Mouse (Mus musculus): ENCODE data around the gene Exoc3l2. TPM values are rescaled to one million over a fixed set of nuclear protein-coding genes. Genes with fewer than 3 reads are reported as not detected.

The Exoc3l2 gene
- polyA plus RNA-seq, 1 experiment from 2014 or later: 0.97 TPM

- H3K27me3 ChIP-seq (ENCODE audit: control insufficient read depth, insufficient read depth, low read length): no peaks in the 10 kb centered on the region; the same call in 1 of the 2 replicates
- H3K4me3 ChIP-seq (ENCODE audit: low read depth, low read length): no peak overlapping the region
- TF ChIP-seq EP300 (optimal IDR thresholded peaks at IDR 0.05) (no peak), CTCF (IDR thresholded peaks at IDR 0.05; ENCODE audit: low read depth) (no peak)
- H3K9me3 ChIP-seq (ENCODE audit: control insufficient read depth, low read length): no peaks in the 10 kb centered on the region
- DNase-seq (ENCODE audit: low spot score) (no peak), ATAC-seq (ENCODE audit: low FRiP score, low TSS enrichment) (no peak)
- H3K27ac ChIP-seq (replicated peaks): no peak overlapping the region
- H3K4me2 ChIP-seq (replicated peaks; ENCODE audit: low read depth): peak overlapping the region; percentile 14; the same call in 1 of the 2 replicates
- H3K4me1 ChIP-seq (replicated peaks; ENCODE audit: control insufficient read depth, insufficient read depth): no peaks in the 10 kb centered on the region
- H3K9ac ChIP-seq (ENCODE audit: low read length): 0 out of 2 replicates have a peak overlapping the region, but pooled peaks have one; percentile 13
- 18% methylated on average over 21 of the region's 22 CpGs for WGBS
- no peaks in the 10 kb centered on the region for H3K36me3 ChIP-seq (ENCODE audit: control insufficient read depth, insufficient read depth, low read length)
Measured at GRCm38 (mm10) chr7:19464367-19465307, 1.5 kb downstream of the Exoc3l2 start.

- Histone ChIP-seq H3K9ac (ENCODE audit: low read length) (no peak overlapping the region), H3K36me3 (ENCODE audit: control insufficient read depth, insufficient read depth, low read length) (no peaks in the 10 kb centered on the region), H3K27ac (replicated peaks) (no peak overlapping the region), H3K4me2 (replicated peaks; ENCODE audit: low read depth) (no peak overlapping the region), H3K27me3 (ENCODE audit: control insufficient read depth, insufficient read depth, low read length) (no peaks in the 10 kb centered on the region; the same call in 1 of the 2 replicates), H3K4me3 (ENCODE audit: low read depth, low read length) (no peak overlapping the region), H3K9me3 (ENCODE audit: control insufficient read depth, low read length) (no peaks in the 10 kb centered on the region), H3K4me1 (replicated peaks; ENCODE audit: control insufficient read depth, insufficient read depth) (no peaks in the 10 kb centered on the region)
- WGBS: 61% methylated on average over 5 of the region's 5 CpGs
- DNase-seq (ENCODE audit: low spot score): no peak
- ATAC-seq (ENCODE audit: low FRiP score, low TSS enrichment): no peak
- no peak for TF ChIP-seq CTCF (IDR thresholded peaks at IDR 0.05; ENCODE audit: low read depth)
- no peak for TF ChIP-seq EP300 (optimal IDR thresholded peaks at IDR 0.05)
Measured at GRCm38 (mm10) chr7:19466602-19467145, 3.5 kb downstream of the Exoc3l2 start.

GRCm38 (mm10) chr7:19467638-19468037 is 4.5 kb downstream of the Exoc3l2 start:
- Histone ChIP-seq H3K36me3 (ENCODE audit: control insufficient read depth, insufficient read depth, low read length) (no peaks in the 10 kb centered on the region), H3K9me3 (ENCODE audit: control insufficient read depth, low read length) (no peaks in the 10 kb centered on the region), H3K27ac (replicated peaks) (no peak overlapping the region), H3K4me1 (replicated peaks; ENCODE audit: control insufficient read depth, insufficient read depth) (no peaks in the 10 kb centered on the region), H3K4me2 (replicated peaks; ENCODE audit: low read depth) (no peak overlapping the region), H3K4me3 (ENCODE audit: low read depth, low read length) (no peak overlapping the region), H3K27me3 (ENCODE audit: control insufficient read depth, insufficient read depth, low read length) (no peaks in the 10 kb centered on the region; the same call in 1 of the 2 replicates), H3K9ac (ENCODE audit: low read length) (no peak overlapping the region)
- 35% methylated on average over 6 of the region's 6 CpGs for WGBS
- DNase-seq (ENCODE audit: low spot score) (peak; percentile 46), ATAC-seq (ENCODE audit: low FRiP score, low TSS enrichment) (peak; percentile 4; the same call in 1 of the 2 replicates)
- TF ChIP-seq EP300 (optimal IDR thresholded peaks at IDR 0.05) (no peak), CTCF (IDR thresholded peaks at IDR 0.05; ENCODE audit: low read depth) (no peak)

- DNase-seq (ENCODE audit: low spot score) (no peak), ATAC-seq (ENCODE audit: low FRiP score, low TSS enrichment) (no peak)
- Histone ChIP-seq H3K4me2 (replicated peaks; ENCODE audit: low read depth) (no peak overlapping the region), H3K4me1 (replicated peaks; ENCODE audit: control insufficient read depth, insufficient read depth) (no peaks in the 10 kb centered on the region), H3K9ac (ENCODE audit: low read length) (no peak overlapping the region), H3K27me3 (ENCODE audit: control insufficient read depth, insufficient read depth, low read length) (no peaks in the 10 kb centered on the region; the same call in 1 of the 2 replicates), H3K36me3 (ENCODE audit: control insufficient read depth, insufficient read depth, low read length) (no peaks in the 10 kb centered on the region), H3K27ac (replicated peaks) (no peak overlapping the region), H3K4me3 (ENCODE audit: low read depth, low read length) (no peak overlapping the region), H3K9me3 (ENCODE audit: control insufficient read depth, low read length) (no peaks in the 10 kb centered on the region)
- TF ChIP-seq CTCF (IDR thresholded peaks at IDR 0.05; ENCODE audit: low read depth): no peak
- TF ChIP-seq EP300 (optimal IDR thresholded peaks at IDR 0.05): no peak
- WGBS: 61% methylated on average over 12 of the region's 12 CpGs
Measured at GRCm38 (mm10) chr7:19468279-19468678, 5.1 kb downstream of the Exoc3l2 start.

GRCm38 (mm10) chr7:19469404-19469803 is 6.3 kb downstream of the Exoc3l2 start:
- DNase-seq (ENCODE audit: low spot score): no peak
- Histone ChIP-seq H3K27ac (replicated peaks) (no peak overlapping the region), H3K27me3 (ENCODE audit: control insufficient read depth, insufficient read depth, low read length) (no peaks in the 10 kb centered on the region; the same call in 1 of the 2 replicates), H3K9me3 (ENCODE audit: control insufficient read depth, low read length) (no peaks in the 10 kb centered on the region), H3K9ac (ENCODE audit: low read length) (no peak overlapping the region), H3K36me3 (ENCODE audit: control insufficient read depth, insufficient read depth, low read length) (no peaks in the 10 kb centered on the region), H3K4me2 (replicated peaks; ENCODE audit: low read depth) (no peak overlapping the region), H3K4me1 (replicated peaks; ENCODE audit: control insufficient read depth, insufficient read depth) (no peaks in the 10 kb centered on the region), H3K4me3 (ENCODE audit: low read depth, low read length) (0 out of 2 replicates have a peak overlapping the region, but pooled peaks have one; percentile 1)
- 24% methylated on average over 22 of the region's 23 CpGs for WGBS
- no peak for TF ChIP-seq EP300 (optimal IDR thresholded peaks at IDR 0.05)
- ATAC-seq (ENCODE audit: low FRiP score, low TSS enrichment): no peak
